In the genomic region with DNA sequence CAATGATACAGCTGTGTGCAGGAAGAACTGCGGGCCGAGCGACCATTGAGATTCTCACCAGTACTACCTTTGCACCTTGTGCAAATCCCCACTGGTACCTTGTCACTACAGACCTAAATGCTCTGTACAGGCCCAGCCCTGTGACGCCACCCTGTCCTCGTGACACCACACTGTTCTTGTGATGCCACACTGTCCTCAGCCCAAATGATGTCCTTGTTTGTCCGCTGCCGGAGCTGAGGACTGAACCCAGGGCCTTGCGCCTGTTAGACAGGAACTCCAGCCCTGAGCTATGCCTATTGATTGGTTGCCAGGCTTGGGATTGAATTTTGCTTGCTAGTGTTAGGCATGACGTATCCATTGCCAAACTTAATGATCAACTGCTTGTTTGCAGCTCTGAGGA, we compare ENCODE assay signal across 25 mouse cellular contexts. TPM values are rescaled to one million over a fixed set of nuclear protein-coding genes. Genes with fewer than 3 reads are reported as not detected.
"Had no signal": no experiment of that assay in that cellular context is flagged by ENCODE, and none has a peak within 500 bp of the region (broad histone marks: within the 10 kb centered on the region; RNA-seq: fewer than 3 reads in every experiment).

No protein-coding gene starts in this region.

- H3K27ac ChIP-seq: layer of hippocampus, adult 2 months; limb, embryonic 10.5 days; limb, embryonic 13.5 days; liver, embryonic 12.5 days; liver, embryonic 15.5 days; lung, embryonic 15.5 days; midbrain, embryonic 10.5 days; midbrain, embryonic 13.5 days; neural tube, embryonic 13.5 days; stomach, embryonic 15.5 days had no signal

- ATAC-seq: liver, embryonic 12.5 days; midbrain, embryonic 13.5 days; midbrain, embryonic 16.5 days had no signal

- H3K36me3 ChIP-seq: limb, embryonic 10.5 days; limb, embryonic 13.5 days; liver, embryonic 12.5 days; liver, embryonic 15.5 days; lung, embryonic 15.5 days; midbrain, embryonic 10.5 days; midbrain, embryonic 13.5 days; neural tube, embryonic 13.5 days; stomach, embryonic 15.5 days had no signal

- H3K4me2 ChIP-seq: limb, embryonic 13.5 days; liver, embryonic 12.5 days; liver, embryonic 15.5 days; lung, embryonic 15.5 days; midbrain, embryonic 13.5 days; neural tube, embryonic 13.5 days; stomach, embryonic 15.5 days had no signal

- H3K4me1 ChIP-seq: limb, embryonic 10.5 days; limb, embryonic 13.5 days; liver, embryonic 12.5 days; liver, embryonic 15.5 days; lung, embryonic 15.5 days; midbrain, embryonic 10.5 days; midbrain, embryonic 13.5 days; stomach, embryonic 15.5 days had no signal

- H3K9ac ChIP-seq: limb, embryonic 13.5 days; liver, embryonic 12.5 days; liver, embryonic 15.5 days; lung, embryonic 15.5 days; midbrain, embryonic 13.5 days; neural tube, embryonic 13.5 days; stomach, embryonic 15.5 days had no signal

- H3K9me3 ChIP-seq: liver, embryonic 12.5 days; liver, embryonic 15.5 days; lung, embryonic 15.5 days; stomach, embryonic 15.5 days had no signal

- H3K27me3 ChIP-seq: lung, embryonic 15.5 days; midbrain, embryonic 13.5 days; neural tube, embryonic 13.5 days; stomach, embryonic 15.5 days had no signal

- DNase-seq: kidney, postnatal 25 days; layer of hippocampus, adult 9-11 months; liver; lung, adult 18-20 months; lung, postnatal 10 days; lung, postnatal 36 days; retina, postnatal 1 day; right cerebral cortex, postnatal 25 days; spleen, adult 18-20 months; thymus, postnatal 25 days had no signal

- H3K4me3 ChIP-seq: layer of hippocampus, adult 2 months; limb, embryonic 10.5 days; limb, embryonic 13.5 days; liver, embryonic 12.5 days; liver, embryonic 15.5 days; lung, embryonic 15.5 days; megakaryocyte, embryonic 14.5 days; midbrain, embryonic 10.5 days; midbrain, embryonic 13.5 days; myocyte; neural tube, embryonic 13.5 days; stomach, embryonic 15.5 days had no signal

RNA-seq across cellular contexts. Expression of a gene that starts 40.3 kb away (rescaled TPM):
- total RNA-seq: monocyte, adult 5-6 weeks; neutrophil, adult 5-6 weeks had no signal
